Mouse (Mus musculus): Measurements from ENCODE around the gene B9d2. TPM values are rescaled to one million over a fixed set of nuclear protein-coding genes. Genes with fewer than 3 reads are reported as not detected.
A peak's percentile ranks its signal among the peaks of the same experiment; 100 is the strongest.

Gene B9d2
- polyA plus RNA-seq, 1 experiment from 2014 or later = 40.2 TPM

GRCm38 (mm10) chr7:25688810-25689586 lies 8.4 kb downstream of the B9d2 start:
- Histone ChIP-seq H3K9me3 (replicated peaks) (no peaks in the 10 kb centered on the region), H3K27me3 (peaks cover 77% of the 10 kb centered on the region), H3K4me3 (peak overlapping the region; percentile 45), H3K9ac (peak overlapping the region; percentile 38), H3K36me3 (ENCODE audit: poor library complexity, severe bottlenecking) (peaks cover 4% of the 10 kb centered on the region; the same call in 1 of the 2 replicates), H3K4me1 (peaks cover 35% of the 10 kb centered on the region), H3K27ac (no peak overlapping the region), H3K4me2 (peak overlapping the region; percentile 66)
- no peak for ATAC-seq
- under 1% methylated on average over 46 of the region's 52 CpGs for WGBS

GRCm38 (mm10) chr7:25689603-25690021 lies 9.0 kb downstream of the B9d2 start:
- no peak overlapping the region for H3K9ac ChIP-seq
- H3K4me3 ChIP-seq = peak overlapping the region; percentile 45

GRCm38 (mm10) chr7:25690051-25690450 lies 9.5 kb downstream of the B9d2 start:
- no peak for ATAC-seq
- no peak overlapping the region for H3K4me3 ChIP-seq
- H3K27me3 ChIP-seq = peaks cover 71% of the 10 kb centered on the region
- no peak overlapping the region for H3K9ac ChIP-seq
- H3K4me2 ChIP-seq = no peak overlapping the region
- peaks cover 4% of the 10 kb centered on the region; the same call in 1 of the 2 replicates for H3K36me3 ChIP-seq (ENCODE audit: poor library complexity, severe bottlenecking)
- H3K27ac ChIP-seq = no peak overlapping the region
- H3K9me3 ChIP-seq (replicated peaks) = no peaks in the 10 kb centered on the region
- peaks cover 35% of the 10 kb centered on the region for H3K4me1 ChIP-seq
- WGBS = 34% methylated on average over 5 of the region's 5 CpGs

More at GRCm38 (mm10) chr7:25689603-25690021, 9.0 kb downstream of the B9d2 start:
- peaks cover 35% of the 10 kb centered on the region for H3K4me1 ChIP-seq
- H3K36me3 ChIP-seq (ENCODE audit: poor library complexity, severe bottlenecking) = peaks cover 4% of the 10 kb centered on the region; the same call in 1 of the 2 replicates
- WGBS = 12% methylated on average over 12 of the region's 12 CpGs
- peaks cover 76% of the 10 kb centered on the region for H3K27me3 ChIP-seq
- H3K9me3 ChIP-seq (replicated peaks) = no peaks in the 10 kb centered on the region
- H3K27ac ChIP-seq = no peak overlapping the region
- peak overlapping the region; percentile 66 for H3K4me2 ChIP-seq
- ATAC-seq = no peak

GRCm38 (mm10) chr7:25694104-25694503 lies 13.5 kb downstream of the B9d2 start:
- Histone ChIP-seq H3K27me3 (peaks cover 36% of the 10 kb centered on the region), H3K4me2 (no peak overlapping the region), H3K4me1 (peaks cover 8% of the 10 kb centered on the region), H3K36me3 (ENCODE audit: poor library complexity, severe bottlenecking) (no peaks in the 10 kb centered on the region), H3K27ac (no peak overlapping the region), H3K9me3 (replicated peaks) (no peaks in the 10 kb centered on the region), H3K9ac (no peak overlapping the region), H3K4me3 (no peak overlapping the region)
- 49% methylated on average over 8 of the region's 8 CpGs for WGBS
- no peak for ATAC-seq

GRCm38 (mm10) chr7:25699851-25700250 lies 19.3 kb downstream of the B9d2 start:
- ATAC-seq = no peak
- Histone ChIP-seq H3K4me2 (no peak overlapping the region), H3K9me3 (replicated peaks) (no peaks in the 10 kb centered on the region; the same call in none of the 2 replicates), H3K4me1 (0 out of 2 replicates have a peak, but pooled peaks cover 13% of the 10 kb centered on the region), H3K4me3 (no peak overlapping the region), H3K36me3 (ENCODE audit: poor library complexity, severe bottlenecking) (no peaks in the 10 kb centered on the region), H3K27ac (no peak overlapping the region), H3K9ac (no peak overlapping the region), H3K27me3 (peaks cover 16% of the 10 kb centered on the region)
- 53% methylated on average over 13 of the region's 13 CpGs for WGBS

GRCm38 (mm10) chr7:25700732-25701131 lies 20.2 kb downstream of the B9d2 start:
- ATAC-seq = no peak
- Histone ChIP-seq H3K9me3 (replicated peaks) (no peaks in the 10 kb centered on the region; the same call in none of the 2 replicates), H3K4me2 (no peak overlapping the region), H3K4me3 (no peak overlapping the region), H3K9ac (no peak overlapping the region), H3K27ac (no peak overlapping the region), H3K27me3 (peaks cover 17% of the 10 kb centered on the region), H3K4me1 (0 out of 2 replicates have a peak, but pooled peaks cover 13% of the 10 kb centered on the region), H3K36me3 (ENCODE audit: poor library complexity, severe bottlenecking) (no peaks in the 10 kb centered on the region)
- 78% methylated on average over 12 of the region's 12 CpGs for WGBS

DNA sequence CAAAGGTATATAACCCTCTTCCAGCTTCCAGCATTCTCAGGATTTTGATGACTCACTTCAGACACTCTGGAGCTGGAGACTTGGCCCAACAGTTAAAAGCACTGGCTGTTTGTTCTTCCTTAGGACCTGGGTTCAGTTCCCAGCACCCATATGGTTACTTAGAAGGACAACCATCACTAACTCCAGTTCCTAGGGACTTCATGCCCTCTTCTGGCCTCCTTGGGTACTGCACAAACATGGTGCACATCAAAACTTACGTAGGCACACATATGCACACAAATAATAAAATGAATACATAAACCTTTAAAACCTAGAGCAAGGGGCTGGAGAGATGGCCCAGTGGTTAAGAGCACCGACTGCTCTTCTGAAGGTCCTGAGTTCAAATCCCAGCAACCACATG lies 21.8 kb downstream of the B9d2 start:
- no peak overlapping the region for H3K9ac ChIP-seq
- ATAC-seq = no peak
- H3K27me3 ChIP-seq = peaks cover 17% of the 10 kb centered on the region
- no peak overlapping the region for H3K4me3 ChIP-seq
- no peak overlapping the region for H3K4me2 ChIP-seq
- H3K4me1 ChIP-seq = 0 out of 2 replicates have a peak, but pooled peaks cover 13% of the 10 kb centered on the region
- no peak overlapping the region for H3K27ac ChIP-seq
- no peaks in the 10 kb centered on the region for H3K36me3 ChIP-seq (ENCODE audit: poor library complexity, severe bottlenecking)
- no peaks in the 10 kb centered on the region; the same call in none of the 2 replicates for H3K9me3 ChIP-seq (replicated peaks)
- 95% methylated on average over 2 of the region's 2 CpGs for WGBS

DNA sequence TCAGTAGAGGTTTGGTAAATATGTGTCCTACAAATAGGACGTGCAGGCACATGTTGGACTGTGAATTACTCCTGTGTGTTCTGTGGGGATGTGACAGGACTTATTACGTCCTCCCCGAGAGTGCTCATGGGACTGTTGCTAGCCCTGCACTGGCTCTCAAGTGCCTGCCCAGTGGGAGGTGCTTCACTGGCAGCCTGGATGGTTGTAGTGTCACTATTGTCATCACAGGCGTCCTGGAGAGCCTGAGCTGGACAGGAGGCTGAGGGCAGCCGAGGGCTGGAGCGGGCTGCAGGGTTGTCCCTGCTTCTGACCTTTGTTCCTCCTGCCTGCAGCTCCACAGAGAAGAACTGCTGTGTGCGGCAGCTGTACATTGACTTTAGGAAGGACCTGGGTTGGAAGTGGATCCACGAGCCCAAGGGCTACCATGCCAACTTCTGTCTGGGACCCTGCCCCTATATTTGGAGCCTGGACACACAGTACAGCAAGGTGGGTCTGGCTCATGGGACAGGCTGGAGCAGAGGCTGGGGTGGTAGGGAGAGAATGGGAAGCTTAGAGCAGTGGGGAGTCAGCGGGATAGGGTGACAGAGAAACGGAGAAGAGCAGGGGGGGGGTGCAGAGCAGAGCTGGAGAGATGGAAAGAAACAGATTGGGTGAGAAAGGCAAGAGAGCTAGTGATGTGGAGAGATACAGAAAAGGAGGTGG lies 23.4 kb downstream of the B9d2 start:
- Histone ChIP-seq H3K9me3 (replicated peaks) (no peaks in the 10 kb centered on the region; the same call in none of the 2 replicates), H3K4me1 (0 out of 2 replicates have a peak, but pooled peaks cover 13% of the 10 kb centered on the region), H3K36me3 (ENCODE audit: poor library complexity, severe bottlenecking) (no peaks in the 10 kb centered on the region), H3K27me3 (peaks cover 22% of the 10 kb centered on the region), H3K4me2 (peak overlapping the region; percentile 60), H3K27ac (no peak overlapping the region), H3K4me3 (no peak overlapping the region), H3K9ac (no peak overlapping the region; the same call in 1 of the 2 replicates)
- ATAC-seq = 0 out of 2 replicates have a peak, but pooled peaks have one; percentile 31
- WGBS = 17% methylated on average over 9 of the region's 10 CpGs

DNA sequence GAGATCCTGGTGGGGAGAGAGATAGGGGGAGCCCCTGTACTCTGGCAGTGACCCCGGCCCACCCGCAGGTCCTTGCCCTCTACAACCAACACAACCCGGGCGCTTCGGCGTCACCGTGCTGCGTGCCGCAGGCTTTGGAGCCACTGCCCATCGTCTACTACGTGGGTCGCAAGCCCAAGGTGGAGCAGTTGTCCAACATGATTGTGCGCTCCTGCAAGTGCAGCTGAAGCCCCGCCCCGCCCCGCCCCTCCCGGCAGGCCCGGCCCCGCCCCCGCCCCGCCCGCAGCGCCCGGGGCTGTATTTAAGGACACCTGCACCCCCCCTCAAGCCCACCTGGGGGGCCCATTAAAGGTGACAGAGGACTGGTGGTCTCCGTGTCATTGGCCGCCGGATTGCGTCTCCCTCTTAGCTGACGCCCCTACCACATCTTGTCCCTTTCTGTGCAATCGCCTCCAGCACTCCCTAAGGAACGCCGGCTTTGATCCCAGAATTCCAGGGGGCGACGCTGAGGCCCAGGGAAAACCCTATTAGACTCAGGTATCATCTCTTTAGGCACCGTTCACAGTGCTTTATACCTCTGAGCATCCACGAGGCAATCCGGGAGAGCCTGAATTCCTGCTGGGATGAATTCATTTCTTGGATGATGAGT lies 24.3 kb downstream of the B9d2 start:
- peaks cover 22% of the 10 kb centered on the region for H3K27me3 ChIP-seq
- ATAC-seq = peak; percentile 63
- WGBS = under 1% methylated on average over 33 of the region's 37 CpGs
- H3K4me2 ChIP-seq = peak overlapping the region; percentile 60
- H3K9ac ChIP-seq = peak overlapping the region; percentile 45
- 0 out of 2 replicates have a peak, but pooled peaks cover 13% of the 10 kb centered on the region for H3K4me1 ChIP-seq
- peak overlapping the region; percentile 35 for H3K4me3 ChIP-seq
- no peaks in the 10 kb centered on the region; the same call in none of the 2 replicates for H3K9me3 ChIP-seq (replicated peaks)
- no peak overlapping the region for H3K27ac ChIP-seq
- no peaks in the 10 kb centered on the region for H3K36me3 ChIP-seq (ENCODE audit: poor library complexity, severe bottlenecking)

GRCm38 (mm10) chr7:25705801-25706251 lies 25.2 kb downstream of the B9d2 start:
- H3K27ac ChIP-seq = no peak overlapping the region
- H3K36me3 ChIP-seq (ENCODE audit: poor library complexity, severe bottlenecking) = no peaks in the 10 kb centered on the region
- H3K9me3 ChIP-seq (replicated peaks) = no peaks in the 10 kb centered on the region; the same call in 1 of the 2 replicates
- H3K9ac ChIP-seq = no peak overlapping the region
- peaks cover 22% of the 10 kb centered on the region for H3K4me1 ChIP-seq
- no peak for ATAC-seq
- no peak overlapping the region for H3K4me3 ChIP-seq
- WGBS = 59% methylated on average over 6 of the region's 6 CpGs
- H3K4me2 ChIP-seq = no peak overlapping the region
- H3K27me3 ChIP-seq = peaks cover 22% of the 10 kb centered on the region

DNA sequence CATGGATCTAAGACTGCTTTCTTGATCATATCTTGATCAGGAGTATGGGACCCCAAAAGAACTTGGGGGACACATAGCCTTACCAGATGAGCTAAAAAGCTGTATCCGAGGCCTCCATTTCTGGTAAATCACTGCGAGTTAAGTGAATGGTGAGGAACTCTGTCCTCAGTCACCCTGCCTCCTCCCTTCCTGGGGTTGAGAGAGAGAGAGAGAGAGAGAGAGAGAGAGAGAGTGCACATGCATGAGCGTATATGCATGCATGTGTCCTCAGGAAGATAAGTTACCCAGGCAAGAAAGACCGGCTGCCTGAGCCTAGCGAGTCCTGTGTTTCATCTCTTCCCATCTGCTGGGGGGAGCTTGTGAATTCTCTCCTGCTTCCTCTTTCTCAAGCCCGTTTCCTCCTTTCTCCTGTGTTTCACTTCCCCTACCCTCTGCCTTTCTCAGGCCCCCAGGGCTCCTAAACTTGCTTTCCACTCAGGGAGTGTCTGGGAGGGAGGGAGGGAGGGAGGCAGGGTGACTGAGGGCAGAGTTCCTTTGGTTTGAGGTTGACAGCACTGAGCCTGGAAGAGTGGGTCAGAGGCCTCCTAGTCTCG lies 26.1 kb downstream of the B9d2 start:
- no peak overlapping the region for H3K27ac ChIP-seq
- H3K4me3 ChIP-seq = no peak overlapping the region
- H3K36me3 ChIP-seq (ENCODE audit: poor library complexity, severe bottlenecking) = peaks cover 1% of the 10 kb centered on the region; the same call in 1 of the 2 replicates
- 61% methylated on average over 7 of the region's 7 CpGs for WGBS
- H3K9ac ChIP-seq = no peak overlapping the region
- H3K9me3 ChIP-seq (replicated peaks) = no peaks in the 10 kb centered on the region; the same call in 1 of the 2 replicates
- no peak for ATAC-seq
- peaks cover 27% of the 10 kb centered on the region for H3K4me1 ChIP-seq
- no peak overlapping the region for H3K4me2 ChIP-seq
- H3K27me3 ChIP-seq = peaks cover 22% of the 10 kb centered on the region
